Mouse (Mus musculus) spleen, adult 2 months (tissue): ENCODE results near the gene Plcb1.

Experiments used
- CTCF ChIP-seq: fragments of 200-500 bp; IDR thresholded peaks from 2 replicates; pipeline ENCODE4 v1.5.1; 2011; ENCODE audit warnings: mild to moderate bottlenecking, inconsistent platforms; ENCODE audit not compliant: insufficient read depth, insufficient read length, insufficient replicate concordance; ENCODE audit errors: extremely low read depth
- POLR2A ChIP-seq: fragments of 200-500 bp; IDR thresholded peaks from 2 replicates; pipeline ENCODE4 v1.6.1; 2011; ENCODE audit warnings: low read depth, low read length, inconsistent platforms

- no peak for TF ChIP-seq POLR2A
- TF ChIP-seq CTCF: no peak
Observed at GRCm38 (mm10) chr2:134929452-134929851, 143.6 kb downstream of the Plcb1 start.
